13 mouse cellular contexts compared by ENCODE assay signal in genomic region chr6:84538681-84539080, GRCm38 (mm10). TPM values are rescaled to one million over a fixed set of nuclear protein-coding genes. Genes with fewer than 3 reads are reported as not detected.
"Had no signal": no experiment of that assay in that cellular context is flagged by ENCODE, and none has a peak within 500 bp of the region (broad histone marks: within the 10 kb centered on the region; RNA-seq: fewer than 3 reads in every experiment).

No protein-coding gene starts in this region.

- DNase-seq: lung, adult 2 months; lung, postnatal 14 days; lung, postnatal 36 days; retina, postnatal 1 day; right cerebral cortex, adult 18-20 months; right cerebral cortex, postnatal 25 days; right cerebral cortex, postnatal 4 days; spleen, adult 18-20 months; thymus, adult 18-20 months; thymus, postnatal 14 days; thymus, postnatal 36 days had no signal

RNA-seq across cellular contexts. Expression of gene Cyp26b1, which starts 55.0 kb away (rescaled TPM):
- total RNA-seq: megakaryocyte progenitor cell, adult 5-6 weeks; monocyte, adult 5-6 weeks had no signal
